Mouse (Mus musculus): ENCODE measurements around the gene Cdh23. TPM values are rescaled to one million over a fixed set of nuclear protein-coding genes. Genes with fewer than 3 reads are reported as not detected.

Gene Cdh23
- polyA plus RNA-seq, 1 experiment from 2014 or later: 0.62 TPM

DNA sequence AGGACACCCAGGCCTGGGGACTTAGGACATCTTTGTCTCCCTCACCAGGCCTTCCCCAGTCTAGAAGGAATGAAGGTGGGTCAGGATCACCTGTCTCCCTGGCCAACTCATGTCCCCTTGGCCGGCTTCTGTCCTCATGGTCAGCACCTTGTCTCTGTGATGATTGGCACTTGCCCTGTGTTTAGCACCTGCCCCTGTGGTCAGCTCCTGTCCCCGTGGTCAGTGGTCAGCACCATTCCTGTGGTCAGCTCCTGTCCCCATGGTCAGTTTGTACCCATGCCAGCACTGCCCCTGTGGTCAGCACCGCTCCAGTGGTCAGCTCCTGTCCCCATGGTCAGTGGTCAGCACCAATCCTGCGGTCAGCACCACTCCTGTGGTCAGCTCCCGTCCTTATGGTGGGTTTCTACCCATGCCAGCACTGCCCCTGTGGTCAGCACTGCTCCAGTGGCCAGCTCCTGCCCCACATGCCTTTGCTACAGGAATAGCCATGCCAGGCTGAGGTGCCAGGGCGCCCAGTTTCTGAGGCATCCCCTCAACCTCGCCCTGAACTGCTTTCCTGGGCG lies 251.2 kb downstream of the Cdh23 start:
- no peaks in the 10 kb centered on the region for H3K9me3 ChIP-seq (replicated peaks)
- no peaks in the 10 kb centered on the region for H3K27me3 ChIP-seq
- no peak overlapping the region for H3K4me3 ChIP-seq (replicated peaks)
- no peaks in the 10 kb centered on the region for H3K36me3 ChIP-seq
- no peak overlapping the region for H3K27ac ChIP-seq
- ATAC-seq (replicated peaks; ENCODE audit: low FRiP score): peak; percentile 90
- no peak overlapping the region for H3K4me2 ChIP-seq
- H3K9ac ChIP-seq: no peak overlapping the region
- WGBS: 58% methylated on average over 8 of the region's 8 CpGs
- no peaks in the 10 kb centered on the region for H3K4me1 ChIP-seq

DNA sequence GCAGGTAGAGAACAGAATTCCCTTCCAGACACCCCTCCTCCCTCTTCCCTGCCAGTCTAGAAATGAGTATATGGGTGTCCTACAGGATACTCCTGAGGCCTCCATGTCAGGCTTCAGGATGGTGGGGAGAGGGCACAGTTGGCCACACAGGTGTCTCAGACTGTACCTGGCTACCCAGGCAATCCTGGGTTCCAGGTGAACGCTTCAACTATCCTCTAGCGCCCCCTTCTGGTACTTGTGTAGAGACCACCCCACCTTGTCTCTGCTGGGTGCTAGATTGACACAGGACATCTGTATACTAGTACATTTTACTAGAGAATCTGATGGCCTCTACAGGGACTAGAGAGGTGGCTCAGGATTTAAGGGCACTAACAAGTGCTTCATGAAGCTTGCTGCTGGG lies 253.2 kb downstream of the Cdh23 start:
- no peak overlapping the region for H3K4me2 ChIP-seq
- no peaks in the 10 kb centered on the region for H3K36me3 ChIP-seq
- no peaks in the 10 kb centered on the region for H3K9me3 ChIP-seq (replicated peaks)
- ATAC-seq (replicated peaks; ENCODE audit: low FRiP score): no peak
- 11% methylated on average over 2 of the region's 2 CpGs for WGBS
- H3K4me3 ChIP-seq (replicated peaks): no peak overlapping the region
- H3K27ac ChIP-seq: no peak overlapping the region
- no peak overlapping the region for H3K9ac ChIP-seq
- no peaks in the 10 kb centered on the region for H3K27me3 ChIP-seq
- H3K4me1 ChIP-seq: no peaks in the 10 kb centered on the region

- no peaks in the 10 kb centered on the region for H3K27me3 ChIP-seq
- H3K36me3 ChIP-seq: no peaks in the 10 kb centered on the region
- H3K4me2 ChIP-seq: no peak overlapping the region
- H3K4me1 ChIP-seq: no peaks in the 10 kb centered on the region
- no peak for ATAC-seq (replicated peaks; ENCODE audit: low FRiP score)
- no peaks in the 10 kb centered on the region for H3K9me3 ChIP-seq (replicated peaks)
- no peak overlapping the region for H3K27ac ChIP-seq
- H3K9ac ChIP-seq: no peak overlapping the region
- H3K4me3 ChIP-seq (replicated peaks): no peak overlapping the region
- 79% methylated on average over 4 of the region's 4 CpGs for WGBS
Measured at GRCm38 (mm10) chr10:60442321-60442720, 254.0 kb downstream of the Cdh23 start.

DNA sequence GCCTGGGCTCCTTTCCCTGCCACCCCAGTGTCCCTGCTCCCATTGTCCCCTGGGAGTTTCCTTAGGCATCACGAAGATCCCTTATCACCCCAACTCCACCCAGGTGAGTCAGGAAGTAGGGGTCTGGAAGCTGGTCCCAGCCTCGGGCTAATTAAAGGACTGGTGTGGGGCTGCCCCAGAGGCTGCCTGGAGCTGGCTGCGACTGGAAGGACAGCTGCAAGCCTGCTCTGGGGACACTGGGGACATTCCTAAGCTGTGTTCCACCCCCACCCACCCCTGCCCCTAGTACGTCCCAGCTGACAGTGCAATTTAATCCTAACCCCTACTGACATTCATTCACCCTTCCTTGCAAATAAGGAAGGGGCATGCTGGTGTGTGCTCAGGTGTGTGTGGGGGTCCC lies 263.6 kb downstream of the Cdh23 start:
- 28% methylated on average over 4 of the region's 4 CpGs for WGBS

DNA sequence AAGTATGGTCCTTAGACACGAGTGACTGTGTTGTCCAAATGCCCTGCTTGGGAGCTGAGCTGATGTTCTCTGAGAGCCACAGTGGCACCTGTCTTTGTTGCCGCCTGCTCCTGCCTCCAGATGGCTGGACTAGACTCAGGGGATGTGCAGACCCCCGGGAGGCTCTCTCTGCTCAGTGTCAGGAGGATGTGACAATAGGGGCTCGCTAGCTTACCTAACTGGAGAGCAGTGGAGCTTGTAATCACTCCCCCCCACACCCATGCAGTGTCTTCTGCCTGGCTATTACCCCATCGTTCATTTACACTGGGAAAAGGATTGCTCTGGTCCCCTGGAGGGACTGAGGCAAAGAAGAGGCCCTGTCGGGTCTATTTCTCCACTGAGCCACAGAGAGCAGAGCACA lies 265.7 kb downstream of the Cdh23 start:
- no peak for ATAC-seq (replicated peaks; ENCODE audit: low FRiP score)
- Histone ChIP-seq H3K9me3 (replicated peaks) (peaks cover 4% of the 10 kb centered on the region), H3K4me3 (replicated peaks) (no peak overlapping the region), H3K4me2 (no peak overlapping the region), H3K36me3 (no peaks in the 10 kb centered on the region), H3K9ac (no peak overlapping the region), H3K27ac (no peak overlapping the region), H3K27me3 (0 out of 2 replicates have a peak, but pooled peaks cover 11% of the 10 kb centered on the region), H3K4me1 (peaks cover 6% of the 10 kb centered on the region; the same call in 1 of the 2 replicates)
- 27% methylated on average over 6 of the region's 6 CpGs for WGBS

More for the DNA sequence above, 263.6 kb downstream of the Cdh23 start:
- Histone ChIP-seq H3K4me1 (peaks cover 6% of the 10 kb centered on the region; the same call in 1 of the 2 replicates), H3K9ac (no peak overlapping the region), H3K36me3 (no peaks in the 10 kb centered on the region), H3K4me2 (no peak overlapping the region), H3K27ac (no peak overlapping the region), H3K9me3 (replicated peaks) (no peaks in the 10 kb centered on the region), H3K4me3 (replicated peaks) (no peak overlapping the region), H3K27me3 (0 out of 2 replicates have a peak, but pooled peaks cover 11% of the 10 kb centered on the region)
- ATAC-seq (replicated peaks; ENCODE audit: low FRiP score): no peak

DNA sequence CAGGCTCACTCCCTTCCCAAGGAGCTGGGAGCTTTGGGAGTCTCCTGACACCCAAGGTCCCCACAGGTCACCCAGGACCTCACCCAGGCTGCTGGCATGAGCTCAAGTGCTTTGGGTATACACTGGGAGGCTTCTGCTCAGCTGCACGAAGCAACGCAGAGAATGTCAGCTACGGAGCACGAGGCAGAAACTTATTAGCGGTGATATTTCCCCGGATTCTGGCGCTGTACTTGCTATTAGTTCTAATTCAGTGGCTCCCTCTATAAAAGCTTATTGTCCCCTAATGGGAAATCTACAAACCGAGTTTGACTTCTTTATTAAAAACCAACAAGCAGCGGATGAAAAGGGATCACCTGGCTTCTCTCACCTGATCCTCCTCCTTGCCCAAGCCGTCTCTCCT lies 266.3 kb downstream of the Cdh23 start:
- H3K27ac ChIP-seq: no peak overlapping the region
- H3K9ac ChIP-seq: no peak overlapping the region
- H3K4me3 ChIP-seq (replicated peaks): no peak overlapping the region
- H3K4me1 ChIP-seq: peaks cover 6% of the 10 kb centered on the region; the same call in 1 of the 2 replicates
- H3K27me3 ChIP-seq: 0 out of 2 replicates have a peak, but pooled peaks cover 8% of the 10 kb centered on the region
- ATAC-seq (replicated peaks; ENCODE audit: low FRiP score): no peak
- H3K4me2 ChIP-seq: no peak overlapping the region
- H3K36me3 ChIP-seq: no peaks in the 10 kb centered on the region
- WGBS: 51% methylated on average over 10 of the region's 10 CpGs
- H3K9me3 ChIP-seq (replicated peaks): peaks cover 10% of the 10 kb centered on the region

DNA sequence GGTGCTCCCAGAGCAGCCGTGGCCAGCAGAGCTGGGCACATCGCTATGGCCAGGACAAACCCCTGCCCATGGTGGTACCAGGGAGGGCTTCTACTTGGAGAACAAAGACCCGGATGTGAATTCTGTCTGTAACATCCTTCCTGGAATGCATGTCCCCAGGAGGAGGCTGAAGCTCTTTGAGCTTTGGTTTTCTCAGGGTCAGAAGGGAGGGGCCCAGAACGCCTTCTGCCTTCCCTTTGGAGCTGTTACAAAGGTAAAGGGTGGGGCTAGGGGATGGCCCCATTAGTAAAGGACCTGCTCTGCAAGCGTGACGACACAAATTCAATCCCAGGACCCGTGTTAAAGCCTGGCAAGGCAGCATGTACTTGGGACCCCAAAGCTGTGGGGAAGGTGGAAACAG lies 273.5 kb downstream of the Cdh23 start:
- Histone ChIP-seq H3K4me1 (no peaks in the 10 kb centered on the region), H3K9ac (no peak overlapping the region), H3K4me2 (no peak overlapping the region), H3K27me3 (no peaks in the 10 kb centered on the region), H3K27ac (no peak overlapping the region), H3K36me3 (no peaks in the 10 kb centered on the region), H3K9me3 (replicated peaks) (peaks cover 10% of the 10 kb centered on the region), H3K4me3 (replicated peaks) (no peak overlapping the region)
- 58% methylated on average over 7 of the region's 7 CpGs for WGBS
- ATAC-seq (replicated peaks; ENCODE audit: low FRiP score): no peak

DNA sequence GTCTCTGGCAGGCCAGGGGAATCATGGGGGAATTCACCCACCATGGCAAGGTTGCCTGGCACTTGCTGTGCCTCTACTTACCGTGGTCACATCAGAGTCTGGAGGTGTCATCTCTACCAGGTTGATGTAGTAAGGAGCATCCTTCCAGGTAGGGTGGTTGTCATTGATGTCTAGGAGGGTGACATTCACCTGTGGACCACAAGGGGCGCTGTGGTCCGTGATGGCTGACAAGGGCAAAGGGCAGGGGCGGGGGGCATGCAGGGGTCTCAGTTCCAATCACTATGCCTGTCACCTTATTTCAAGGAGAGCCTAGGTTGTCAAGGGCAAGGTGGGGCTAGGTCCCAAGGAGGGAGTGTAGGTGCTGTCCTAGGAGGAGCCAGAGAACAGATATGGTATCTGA lies 276.7 kb downstream of the Cdh23 start:
- no peak for ATAC-seq (replicated peaks; ENCODE audit: low FRiP score)
- Histone ChIP-seq H3K9ac (no peak overlapping the region), H3K9me3 (replicated peaks) (no peaks in the 10 kb centered on the region), H3K27ac (no peak overlapping the region), H3K27me3 (no peaks in the 10 kb centered on the region), H3K36me3 (no peaks in the 10 kb centered on the region), H3K4me2 (no peak overlapping the region), H3K4me3 (replicated peaks) (no peak overlapping the region), H3K4me1 (no peaks in the 10 kb centered on the region)
- WGBS: 32% methylated on average over 4 of the region's 4 CpGs

GRCm38 (mm10) chr10:60418137-60418536 lies 278.2 kb downstream of the Cdh23 start:
- no peak overlapping the region for H3K4me2 ChIP-seq
- H3K27ac ChIP-seq: no peak overlapping the region
- H3K4me3 ChIP-seq (replicated peaks): no peak overlapping the region
- H3K9ac ChIP-seq: no peak overlapping the region
- ATAC-seq (replicated peaks; ENCODE audit: low FRiP score): no peak
- 4% methylated on average over 3 of the region's 3 CpGs for WGBS
- H3K4me1 ChIP-seq: no peaks in the 10 kb centered on the region
- no peaks in the 10 kb centered on the region for H3K27me3 ChIP-seq
- no peaks in the 10 kb centered on the region for H3K9me3 ChIP-seq (replicated peaks)
- no peaks in the 10 kb centered on the region for H3K36me3 ChIP-seq

- Histone ChIP-seq H3K27me3 (no peaks in the 10 kb centered on the region), H3K9me3 (replicated peaks) (no peaks in the 10 kb centered on the region), H3K4me3 (replicated peaks) (no peak overlapping the region), H3K36me3 (no peaks in the 10 kb centered on the region), H3K4me2 (no peak overlapping the region), H3K27ac (no peak overlapping the region), H3K9ac (no peak overlapping the region), H3K4me1 (no peaks in the 10 kb centered on the region)
- WGBS: 83% methylated on average over 2 of the region's 2 CpGs
- ATAC-seq (replicated peaks; ENCODE audit: low FRiP score): no peak
Measured at GRCm38 (mm10) chr10:60417041-60417440, 279.2 kb downstream of the Cdh23 start.

- Histone ChIP-seq H3K27me3 (peaks cover 18% of the 10 kb centered on the region; the same call in 1 of the 2 replicates), H3K36me3 (no peaks in the 10 kb centered on the region), H3K4me1 (no peaks in the 10 kb centered on the region), H3K9me3 (replicated peaks) (no peaks in the 10 kb centered on the region), H3K4me3 (replicated peaks) (no peak overlapping the region), H3K27ac (no peak overlapping the region), H3K4me2 (no peak overlapping the region), H3K9ac (no peak overlapping the region)
- ATAC-seq (replicated peaks; ENCODE audit: low FRiP score): no peak
- WGBS: 85% methylated on average over 2 of the region's 2 CpGs
Measured at GRCm38 (mm10) chr10:60413756-60414155, 282.5 kb downstream of the Cdh23 start.

- Histone ChIP-seq H3K4me3 (replicated peaks) (no peak overlapping the region), H3K4me2 (no peak overlapping the region), H3K9ac (no peak overlapping the region), H3K36me3 (no peaks in the 10 kb centered on the region), H3K27me3 (peaks cover 22% of the 10 kb centered on the region; the same call in 1 of the 2 replicates), H3K4me1 (no peaks in the 10 kb centered on the region), H3K27ac (no peak overlapping the region), H3K9me3 (replicated peaks) (no peaks in the 10 kb centered on the region)
- no peak for ATAC-seq (replicated peaks; ENCODE audit: low FRiP score)
- WGBS: 33% methylated on average over 5 of the region's 5 CpGs
Measured at GRCm38 (mm10) chr10:60411794-60412193, 284.5 kb downstream of the Cdh23 start.

GRCm38 (mm10) chr10:60407831-60408230 lies 288.5 kb downstream of the Cdh23 start:
- WGBS: 3% methylated on average over 5 of the region's 5 CpGs
- no peak for ATAC-seq (replicated peaks; ENCODE audit: low FRiP score)
- Histone ChIP-seq H3K9me3 (replicated peaks) (no peaks in the 10 kb centered on the region), H3K9ac (no peak overlapping the region), H3K4me1 (no peaks in the 10 kb centered on the region), H3K36me3 (no peaks in the 10 kb centered on the region), H3K27me3 (peaks cover 22% of the 10 kb centered on the region; the same call in 1 of the 2 replicates), H3K4me3 (replicated peaks) (no peak overlapping the region), H3K4me2 (no peak overlapping the region), H3K27ac (no peak overlapping the region)
